Mouse (Mus musculus) limb, embryonic 14.5 days (tissue): ENCODE results near the gene Rptor. TPM values are rescaled to one million over a fixed set of nuclear protein-coding genes. Genes with fewer than 3 reads are reported as not detected.

ENCODE experiments used
- ATAC-seq: fragments of 200-750 bp; cut with Nextera tagmentation; 2 replicates; pipeline ENCODE4 v1.8.0; 2017; ENCODE audit warnings: low read depth, moderate number of reproducible peaks, moderate TSS enrichment; ENCODE audit not compliant: low FRiP score
- DNase-seq: peaks from one replicate; pipeline ENCODE4 v3.0.0-alpha.2; 2015; ENCODE audit warnings: low spot score
- H3K27ac ChIP-seq: fragments of 300-500 bp; sonication (generic); replicated peaks from 2 replicates; pipeline ENCODE4 v1.5.1; 2014; ENCODE audit warnings: low read depth, mild to moderate bottlenecking, low read length, moderate library complexity, mixed read lengths
- H3K27me3 ChIP-seq: fragments of 300-500 bp; sonication (generic); 2 replicates; pipeline ENCODE4 v1.6.1; 2014; ENCODE audit warnings: low read length, mixed read lengths; ENCODE audit not compliant: control insufficient read depth, insufficient read depth
- H3K36me3 ChIP-seq: fragments of 300-500 bp; sonication (generic); 2 replicates; pipeline ENCODE4 v1.6.1; 2014; ENCODE audit warnings: mild to moderate bottlenecking, low read length, moderate library complexity, mixed read lengths; ENCODE audit not compliant: control insufficient read depth, insufficient read depth
- H3K4me1 ChIP-seq: fragments of 300-500 bp; sonication (generic); 2 replicates; pipeline ENCODE4 v1.6.1; 2014; ENCODE audit warnings: antibody characterized with exemption, low read length, mixed read lengths; ENCODE audit not compliant: control insufficient read depth, insufficient read depth
- H3K4me2 ChIP-seq: fragments of 300-500 bp; sonication (generic); replicated peaks from 2 replicates; pipeline ENCODE4 v1.6.1; 2014; ENCODE audit warnings: low read depth, mild to moderate bottlenecking, low read length, moderate library complexity; ENCODE audit not compliant: severe bottlenecking
- H3K4me3 ChIP-seq: fragments of 300-500 bp; sonication (generic); replicated peaks from 2 replicates; pipeline ENCODE4 v1.5.1; 2014; ENCODE audit warnings: low read length
- H3K9ac ChIP-seq: fragments of 300-500 bp; sonication (generic); 2 replicates; pipeline ENCODE4 v1.6.1; 2014; ENCODE audit warnings: mild to moderate bottlenecking, low read depth, low read length, moderate library complexity; ENCODE audit not compliant: severe bottlenecking
- H3K9me3 ChIP-seq: fragments of 300-500 bp; sonication (generic); 2 replicates; pipeline ENCODE4 v1.6.1; 2016; ENCODE audit warnings: low read length; ENCODE audit not compliant: control insufficient read depth
- POLR2A ChIP-seq: fragments of 200-500 bp; IDR thresholded peaks from 2 replicates; pipeline ENCODE4 v1.8.0; 2012; ENCODE audit warnings: inconsistent platforms, mild to moderate bottlenecking, moderate library complexity, borderline replicate concordance; ENCODE audit not compliant: insufficient read depth, insufficient read length; ENCODE audit errors: extremely low read depth
- WGBS: fragments of 180-500 bp; shearing (Covaris S2); extraction: QIAGEN DNeasy Blood & Tissue Kit; methylation state at CpG from one replicate; pipeline ENCODE4 v1.1.7; 2014; 5-methylcytosine and 5-hydroxymethylcytosine counted together
- polyA plus RNA-seq, 2 experiments: library from polyadenylated mRNA; depleted of rRNA in 1 of 2; stranded (reverse) in 1 of 2; unstranded in 1 of 2; fragments of >200 nt; fragmentation: Nextera tagmentation in 1 of 2; extraction: Ambion mirVana in 1 of 2; gene quantifications; 2 replicates each; pipeline versions ENCODE4 v1.2.1 to v1.2.3; 2012 to 2014

The Rptor gene
- polyA plus RNA-seq, 2 experiments, result 13.7 to 24.3 TPM

GRCm38 (mm10) chr11:119558870-119559610, 43.7 kb upstream of the Rptor start:
- peak overlapping the region; percentile 16; the same call in 1 of the 2 replicates for H3K9ac ChIP-seq
- 9% methylated on average over 5 of the region's 9 CpGs for WGBS
- H3K4me3 ChIP-seq, result no peak overlapping the region
- H3K27ac ChIP-seq, result no peak overlapping the region
- peak overlapping the region; percentile 1; the same call in 1 of the 2 replicates for H3K4me2 ChIP-seq
- DNase-seq (peak; percentile 21), ATAC-seq (no peak; the same call in 1 of the 2 replicates)
- H3K9me3 ChIP-seq, result no peaks in the 10 kb centered on the region
- peaks cover 17% of the 10 kb centered on the region for H3K4me1 ChIP-seq
- H3K27me3 ChIP-seq, result 0 out of 2 replicates have a peak, but pooled peaks cover 3% of the 10 kb centered on the region
- no peak for TF ChIP-seq POLR2A
- H3K36me3 ChIP-seq, result no peaks in the 10 kb centered on the region

GRCm38 (mm10) chr11:119562286-119562685, 40.4 kb upstream of the Rptor start:
- Histone ChIP-seq H3K4me2 (no peak overlapping the region), H3K4me3 (no peak overlapping the region), H3K27ac (no peak overlapping the region), H3K27me3 (peaks cover 12% of the 10 kb centered on the region; the same call in 1 of the 2 replicates), H3K9ac (no peak overlapping the region), H3K9me3 (no peaks in the 10 kb centered on the region), H3K36me3 (no peaks in the 10 kb centered on the region), H3K4me1 (peaks cover 17% of the 10 kb centered on the region)
- ATAC-seq (no peak), DNase-seq (no peak)
- TF ChIP-seq POLR2A, result no peak
- 57% methylated on average over 6 of the region's 6 CpGs for WGBS

GRCm38 (mm10) chr11:119563166-119563565, 39.5 kb upstream of the Rptor start:
- DNase-seq, result no peak
- no peak overlapping the region for H3K4me3 ChIP-seq
- H3K4me1 ChIP-seq, result peaks cover 14% of the 10 kb centered on the region
- 52% methylated on average over 9 of the region's 9 CpGs for WGBS
- no peaks in the 10 kb centered on the region for H3K36me3 ChIP-seq
- no peak overlapping the region for H3K4me2 ChIP-seq
- ATAC-seq, result no peak
- no peak for TF ChIP-seq POLR2A
- peaks cover 12% of the 10 kb centered on the region; the same call in 1 of the 2 replicates for H3K27me3 ChIP-seq
- H3K27ac ChIP-seq, result no peak overlapping the region
- H3K9ac ChIP-seq, result no peak overlapping the region
- no peaks in the 10 kb centered on the region for H3K9me3 ChIP-seq

GRCm38 (mm10) chr11:119564383-119564782, 38.3 kb upstream of the Rptor start:
- Histone ChIP-seq H3K9me3 (no peaks in the 10 kb centered on the region), H3K9ac (no peak overlapping the region), H3K27ac (no peak overlapping the region), H3K4me3 (no peak overlapping the region), H3K27me3 (peaks cover 12% of the 10 kb centered on the region; the same call in 1 of the 2 replicates), H3K36me3 (no peaks in the 10 kb centered on the region), H3K4me1 (peaks cover 1% of the 10 kb centered on the region), H3K4me2 (no peak overlapping the region)
- no peak for TF ChIP-seq POLR2A
- ATAC-seq, result no peak
- WGBS, result 81% methylated on average over 10 of the region's 10 CpGs
- DNase-seq, result no peak

GRCm38 (mm10) chr11:119565021-119565420, 37.7 kb upstream of the Rptor start:
- no peak overlapping the region for H3K27ac ChIP-seq
- H3K4me2 ChIP-seq, result no peak overlapping the region
- WGBS, result 60% methylated on average over 7 of the region's 7 CpGs
- no peak for DNase-seq
- H3K36me3 ChIP-seq, result no peaks in the 10 kb centered on the region
- no peak overlapping the region for H3K9ac ChIP-seq
- H3K27me3 ChIP-seq, result peaks cover 12% of the 10 kb centered on the region; the same call in 1 of the 2 replicates
- ATAC-seq, result no peak
- no peaks in the 10 kb centered on the region for H3K4me1 ChIP-seq
- H3K9me3 ChIP-seq, result no peaks in the 10 kb centered on the region
- no peak overlapping the region for H3K4me3 ChIP-seq
- TF ChIP-seq POLR2A, result no peak

- no peak overlapping the region for H3K4me2 ChIP-seq
- DNase-seq (no peak), ATAC-seq (no peak)
- WGBS, result 34% methylated on average over 10 of the region's 10 CpGs
- no peak overlapping the region for H3K9ac ChIP-seq
- H3K9me3 ChIP-seq, result no peaks in the 10 kb centered on the region
- no peak for TF ChIP-seq POLR2A
- no peaks in the 10 kb centered on the region for H3K4me1 ChIP-seq
- no peak overlapping the region for H3K27ac ChIP-seq
- no peaks in the 10 kb centered on the region for H3K36me3 ChIP-seq
- no peak overlapping the region for H3K4me3 ChIP-seq
- H3K27me3 ChIP-seq, result peaks cover 12% of the 10 kb centered on the region; the same call in 1 of the 2 replicates
Observed at GRCm38 (mm10) chr11:119565684-119566083, 37.0 kb upstream of the Rptor start.
